Mouse (Mus musculus) embryonic fibroblast, embryonic 13.5 days (primary cell): ENCODE results near the gene Edem3.
"Not testable (repeated sequence)": the region's sequence is repeated elsewhere in the genome, so short reads cannot be mapped to it uniquely, and the experiment has no call there.

Experiments
- CTCF ChIP-seq: IDR thresholded peaks from 2 replicates; pipeline ENCODE4 v1.5.1; 2011; ENCODE audit warnings: mild to moderate bottlenecking, control low read depth, low read length, moderate library complexity, borderline replicate concordance; ENCODE audit not compliant: insufficient read depth
- POLR2A ChIP-seq: IDR thresholded peaks from 2 replicates; pipeline ENCODE4 v1.6.1; 2011; ENCODE audit warnings: low read depth, mild to moderate bottlenecking, control low read depth, low read length, moderate library complexity

- not testable (repeated sequence) for TF ChIP-seq CTCF, POLR2A
These were observed 47.6 kb downstream of the Edem3 start for GRCm38 (mm10) chr1:151802795-151803194.
